Mouse (Mus musculus) heart, adult 2 months (tissue): ENCODE measurements around the gene Map2k5. TPM values are rescaled to one million over a fixed set of nuclear protein-coding genes. Genes with fewer than 3 reads are reported as not detected.

ENCODE experiments used
- DNase-seq, 2 experiments: peaks; one replicate each; pipeline ENCODE4 v3.0.0; 2021
- H3K27ac ChIP-seq: fragments of 200-600 bp; 2 replicates; pipeline ENCODE4 v1.8.1; 2022
- H3K27me3 ChIP-seq: fragments of 200-500 bp; 2 replicates; pipeline ENCODE4 v1.6.1; 2012; ENCODE audit warnings: mild to moderate bottlenecking, low read length, inconsistent platforms, mixed read lengths; ENCODE audit not compliant: control insufficient read depth, insufficient read depth
- H3K36me3 ChIP-seq: fragments of 200-500 bp; 2 replicates; pipeline ENCODE4 v1.6.1; 2012; ENCODE audit warnings: low read length, inconsistent platforms; ENCODE audit not compliant: control insufficient read depth, insufficient read depth
- H3K4me1 ChIP-seq: fragments of 200-500 bp; 2 replicates; pipeline ENCODE4 v1.6.1; 2011; ENCODE audit warnings: low read length; ENCODE audit not compliant: control insufficient read depth, insufficient read depth
- H3K4me3 ChIP-seq: fragments of 200-600 bp; 2 replicates; pipeline ENCODE4 v1.8.1; 2022
- H3K79me2 ChIP-seq: fragments of 200-500 bp; replicated peaks from 2 replicates; pipeline ENCODE4 v1.6.1; 2012; ENCODE audit warnings: mild to moderate bottlenecking, inconsistent platforms, low read length, moderate library complexity, mixed read lengths; ENCODE audit not compliant: control insufficient read depth, insufficient read depth
- H3K9ac ChIP-seq: fragments of 200-500 bp; 2 replicates; pipeline ENCODE4 v1.6.1; 2012; ENCODE audit warnings: low read depth, mild to moderate bottlenecking, control low read depth, inconsistent platforms, low read length, mixed read lengths
- CTCF ChIP-seq: fragments of 200-600 bp; IDR thresholded peaks from 2 replicates; pipeline ENCODE4 v1.8.1; 2022; ENCODE audit warnings: antibody characterized with exemption, mild to moderate bottlenecking, moderate library complexity
- EP300 ChIP-seq: fragments of 200-500 bp; IDR thresholded peaks from 2 replicates; pipeline ENCODE4 v1.6.1; 2011; ENCODE audit warnings: low read depth, low read length, control low read depth; ENCODE audit not compliant: insufficient read depth
- POLR2A ChIP-seq: fragments of 200-500 bp; IDR thresholded peaks from 2 replicates; pipeline ENCODE4 v1.6.1; 2011; ENCODE audit warnings: mild to moderate bottlenecking, low read depth, low read length, control low read depth; ENCODE audit not compliant: insufficient read depth
- WGBS: fragments of 180-500 bp; shearing (Covaris S2); methylation state at CpG from one replicate; pipeline ENCODE4 v1.1.7; 2018; 5-methylcytosine and 5-hydroxymethylcytosine counted together
- intact Hi-C: fragments of 180-260 bp; cut with DNase I; formaldehyde crosslinking; loops from one replicate; pipeline ENCODE4 v1.15.1; 2025
- polyA plus RNA-seq: library from polyadenylated mRNA; depleted of rRNA; stranded (reverse); fragments of >200 nt; gene quantifications from 2 replicates; pipeline ENCODE4 v1.2.3, GENCODE M21; 2012
- total RNA-seq, 2 experiments: library from RNA; stranded (reverse); gene quantifications; 2 replicates each; pipeline ENCODE4 v1.2.3; 2021

Gene Map2k5
- total and polyA plus RNA-seq, 3 experiments = 17.9 to 31.8 (median 20.7) TPM

GRCm38 (mm10) chr9:63195523-63195922 is 182.2 kb downstream of the Map2k5 start:
- TF ChIP-seq POLR2A (no peak), EP300 (no peak), CTCF (no peak)
- no peak for DNase-seq
- intact Hi-C loops = no loop called here
- Histone ChIP-seq H3K9ac (no peak overlapping the region), H3K36me3 (no peaks in the 10 kb centered on the region), H3K27me3 (no peaks in the 10 kb centered on the region), H3K4me1 (peaks cover 3% of the 10 kb centered on the region; the same call in 1 of the 2 replicates), H3K4me3 (no peak overlapping the region), H3K79me2 (no peaks in the 10 kb centered on the region), H3K27ac (no peak overlapping the region)
- WGBS = 82% methylated on average over 4 of the region's 4 CpGs

- Histone ChIP-seq H3K36me3 (no peaks in the 10 kb centered on the region), H3K27me3 (no peaks in the 10 kb centered on the region), H3K79me2 (no peaks in the 10 kb centered on the region), H3K4me3 (no peak overlapping the region), H3K27ac (peak overlapping the region; percentile 38), H3K4me1 (peaks cover 3% of the 10 kb centered on the region; the same call in 1 of the 2 replicates), H3K9ac (no peak overlapping the region)
- intact Hi-C loops = loop anchor here (5.0 kb wide), 1 partner anchor 68 kb away; no protein-coding TSS in a partner anchor
- no peak for TF ChIP-seq POLR2A
- no peak for TF ChIP-seq EP300
- TF ChIP-seq CTCF = no peak
- WGBS = 55% methylated on average over 9 of the region's 9 CpGs
- peak in 1 of 2 experiments; percentile 20 for DNase-seq
Observed at GRCm38 (mm10) chr9:63194791-63195190, 182.9 kb downstream of the Map2k5 start.

GRCm38 (mm10) chr9:63192809-63193208 is 184.9 kb downstream of the Map2k5 start:
- no peak for TF ChIP-seq EP300
- no peak for TF ChIP-seq POLR2A
- no peak for TF ChIP-seq CTCF
- H3K4me1 ChIP-seq = peaks cover 3% of the 10 kb centered on the region; the same call in 1 of the 2 replicates
- no peak overlapping the region for H3K4me3 ChIP-seq
- 88% methylated on average over 4 of the region's 4 CpGs for WGBS
- H3K36me3 ChIP-seq = no peaks in the 10 kb centered on the region
- intact Hi-C loops = loop anchor here (5.0 kb wide), 1 partner anchor 69 kb away; no protein-coding TSS in a partner anchor
- no peaks in the 10 kb centered on the region for H3K79me2 ChIP-seq
- DNase-seq = no peak
- H3K27me3 ChIP-seq = no peaks in the 10 kb centered on the region
- H3K9ac ChIP-seq = no peak overlapping the region
- H3K27ac ChIP-seq = no peak overlapping the region

GRCm38 (mm10) chr9:63187310-63187709 is 190.4 kb downstream of the Map2k5 start:
- TF ChIP-seq CTCF (no peak), EP300 (no peak), POLR2A (no peak)
- H3K79me2 ChIP-seq = no peaks in the 10 kb centered on the region
- no peaks in the 10 kb centered on the region for H3K36me3 ChIP-seq
- no peak overlapping the region for H3K4me3 ChIP-seq
- H3K9ac ChIP-seq = no peak overlapping the region
- DNase-seq = no peak
- 47% methylated on average over 7 of the region's 7 CpGs for WGBS
- no peaks in the 10 kb centered on the region for H3K4me1 ChIP-seq
- intact Hi-C loops = no loop called here
- no peaks in the 10 kb centered on the region for H3K27me3 ChIP-seq
- no peak overlapping the region for H3K27ac ChIP-seq

- Histone ChIP-seq H3K27ac (no peak overlapping the region), H3K4me3 (no peak overlapping the region), H3K9ac (no peak overlapping the region), H3K27me3 (no peaks in the 10 kb centered on the region), H3K36me3 (no peaks in the 10 kb centered on the region), H3K79me2 (no peaks in the 10 kb centered on the region), H3K4me1 (no peaks in the 10 kb centered on the region)
- DNase-seq = no peak
- whole genome bisulfite sequencing = 78% methylated on average over 7 of the region's 7 CpGs
- no peak for TF ChIP-seq EP300
- no peak for TF ChIP-seq POLR2A
- intact Hi-C loops = no loop called here
Observed at GRCm38 (mm10) chr9:63185249-63185648, 192.5 kb downstream of the Map2k5 start.

GRCm38 (mm10) chr9:63183864-63184263 is 193.8 kb downstream of the Map2k5 start:
- Histone ChIP-seq H3K27ac (no peak overlapping the region), H3K36me3 (no peaks in the 10 kb centered on the region), H3K4me3 (no peak overlapping the region), H3K4me1 (no peaks in the 10 kb centered on the region), H3K9ac (no peak overlapping the region), H3K79me2 (no peaks in the 10 kb centered on the region), H3K27me3 (no peaks in the 10 kb centered on the region)
- DNase-seq = no peak
- intact Hi-C loops = no loop called here
- TF ChIP-seq EP300 (no peak), CTCF (no peak), POLR2A (no peak)
- 79% methylated on average over 7 of the region's 7 CpGs for WGBS
